Mouse (Mus musculus): ENCODE measurements around the gene Tmem129.

GRCm38 (mm10) chr5:33614391-33614790, 43.8 kb downstream of the Tmem129 start:
- TF ChIP-seq POLR2A (IDR thresholded peaks at IDR 0.05; ENCODE audit: insufficient read depth, low read depth, low read length) (no peak), CTCF (IDR thresholded peaks at IDR 0.05; ENCODE audit: insufficient read depth, low read depth, low read length) (no peak)

Measured in olfactory bulb, adult 2 months (tissue).